Mouse (Mus musculus) mature B cell (primary cell): ENCODE data around the gene Pank3.

Experiments
- in situ Hi-C: fragments of 300-500 bp; cut with MboI; formaldehyde crosslinking; loops from 2 replicates; pipeline ENCODE4 v1.14.3; 2019

Gene Pank3

GRCm38 (mm10) chr11:35769188-35769745 is at the start of gene Pank3:
TSS of gene Pank3 (plus strand) at chr11:35769484.
- in situ Hi-C loops = loop anchor here (25.0 kb wide), 1 partner anchor 932 kb away; the partner anchor contains the start of gene Spdl1

GRCm38 (mm10) chr11:35723876-35724275 is 45.4 kb upstream of the Pank3 start:
- in situ Hi-C loops = no loop called here

- in situ Hi-C loops = no loop called here
These were observed 42.9 kb upstream of the Pank3 start for GRCm38 (mm10) chr11:35726341-35726846.

- in situ Hi-C loops = no loop called here
These were observed 41.1 kb upstream of the Pank3 start for GRCm38 (mm10) chr11:35728200-35728599.

- in situ Hi-C loops = no loop called here
These were observed 40.1 kb upstream of the Pank3 start for GRCm38 (mm10) chr11:35729186-35729585.

- in situ Hi-C loops = no loop called here
These were observed 36.9 kb upstream of the Pank3 start for GRCm38 (mm10) chr11:35732366-35732765.

- in situ Hi-C loops = no loop called here
These were observed 32.5 kb upstream of the Pank3 start for GRCm38 (mm10) chr11:35736817-35737216.

GRCm38 (mm10) chr11:35737262-35737661 is 32.0 kb upstream of the Pank3 start:
- in situ Hi-C loops = no loop called here

- in situ Hi-C loops = no loop called here
These were observed 31.2 kb upstream of the Pank3 start for GRCm38 (mm10) chr11:35738102-35738501.

GRCm38 (mm10) chr11:35743586-35743985 is 25.7 kb upstream of the Pank3 start:
- in situ Hi-C loops = no loop called here

- in situ Hi-C loops = no loop called here
These were observed 24.7 kb upstream of the Pank3 start for GRCm38 (mm10) chr11:35744571-35744970.

GRCm38 (mm10) chr11:35750578-35750977 is 18.7 kb upstream of the Pank3 start:
- in situ Hi-C loops = loop anchor here (25.0 kb wide), 1 partner anchor 913 kb away; the partner anchor contains the start of gene Spdl1

GRCm38 (mm10) chr11:35754906-35755418 is 14.3 kb upstream of the Pank3 start:
- in situ Hi-C loops = loop anchor here (25.0 kb wide), 1 partner anchor 918 kb away; the partner anchor contains the start of gene Spdl1

GRCm38 (mm10) chr11:35755546-35755945 is 13.7 kb upstream of the Pank3 start:
- in situ Hi-C loops = loop anchor here (25.0 kb wide), 1 partner anchor 918 kb away; the partner anchor contains the start of gene Spdl1

GRCm38 (mm10) chr11:35756411-35757303 is 12.6 kb upstream of the Pank3 start:
- in situ Hi-C loops = loop anchor here (25.0 kb wide), 1 partner anchor 919 kb away; the partner anchor contains the start of gene Spdl1

- in situ Hi-C loops = loop anchor here (25.0 kb wide), 1 partner anchor 923 kb away; the partner anchor contains the start of gene Spdl1
These were observed 9.2 kb upstream of the Pank3 start for GRCm38 (mm10) chr11:35760001-35760626.

GRCm38 (mm10) chr11:35760627-35761003 is 8.7 kb upstream of the Pank3 start:
- in situ Hi-C loops = loop anchor here (25.0 kb wide), 1 partner anchor 923 kb away; the partner anchor contains the start of gene Spdl1

GRCm38 (mm10) chr11:35766845-35767244 is 2.4 kb upstream of the Pank3 start:
- in situ Hi-C loops = loop anchor here (25.0 kb wide), 1 partner anchor 930 kb away; the partner anchor contains the start of gene Spdl1

GRCm38 (mm10) chr11:35769746-35770437 is 608 bp downstream of the Pank3 start:
- in situ Hi-C loops = loop anchor here (5.0 to 25.0 kb wide), 2 partner anchors 62 to 933 kb away; partner anchors contain the start of genes Rars and Spdl1

GRCm38 (mm10) chr11:35770741-35771504 is 1.6 kb downstream of the Pank3 start:
- in situ Hi-C loops = loop anchor here (5.0 to 25.0 kb wide), 2 partner anchors 61 to 934 kb away; partner anchors contain the start of genes Rars and Spdl1
